Mouse (Mus musculus) G1E (cell line): ENCODE results near the gene Eng.

ENCODE experiments used
- CTCF ChIP-seq: IDR thresholded peaks from 2 replicates; pipeline ENCODE4 v1.5.1; 2012; ENCODE audit warnings: low read depth, low read length, inconsistent platforms, mixed read lengths
- GATA1 ChIP-seq: IDR thresholded peaks from 2 replicates; pipeline ENCODE4 v1.6.1; 2012; ENCODE audit warnings: borderline replicate concordance, low read length, inconsistent platforms, mixed read lengths
- POLR2AphosphoS5 ChIP-seq: IDR thresholded peaks from 2 replicates; pipeline ENCODE4 v1.6.1; 2012; ENCODE audit warnings: low read depth, low read length, inconsistent platforms; ENCODE audit not compliant: insufficient replicate concordance
- TAL1 ChIP-seq: conservative IDR thresholded peaks from 2 replicates; pipeline ENCODE4 v1.6.1; 2012; ENCODE audit warnings: low read depth, low read length, inconsistent platforms, mixed read lengths

- TF ChIP-seq CTCF, result no peak
- TF ChIP-seq TAL1, result no peak
- no peak for TF ChIP-seq POLR2AphosphoS5
- no peak for TF ChIP-seq GATA1
Observed at GRCm38 (mm10) chr2:32596725-32597124, 49.7 kb upstream of the Eng start.
